Mouse (Mus musculus) cortical plate, adult 2 months (tissue): Measurements from ENCODE around the gene Cgnl1.

Experiments
- CTCF ChIP-seq: fragments of 200-500 bp; IDR thresholded peaks from 2 replicates; pipeline ENCODE4 v1.5.1; 2011; ENCODE audit warnings: mild to moderate bottlenecking, control low read depth, low read length; ENCODE audit not compliant: insufficient read depth; ENCODE audit errors: extremely low read depth
- POLR2A ChIP-seq: fragments of 200-500 bp; IDR thresholded peaks from 2 replicates; pipeline ENCODE4 v1.6.1; 2011; ENCODE audit warnings: mild to moderate bottlenecking, low read length, control low read depth; ENCODE audit not compliant: insufficient read depth; ENCODE audit errors: extremely low read depth

- TF ChIP-seq POLR2A = no peak
- TF ChIP-seq CTCF = no peak
These were observed 148.8 kb downstream of the Cgnl1 start for GRCm38 (mm10) chr9:71622593-71622992.
